Mouse (Mus musculus) C2C12 (cell line): ENCODE measurements around the gene Bcl2l1. TPM values are rescaled to one million over a fixed set of nuclear protein-coding genes. Genes with fewer than 3 reads are reported as not detected.
A peak's percentile ranks its signal among the peaks of the same experiment; 100 is the strongest.

Experiments
- H3K27me3 ChIP-seq: one replicate; pipeline ENCODE4 v1.6.1; 2011; ENCODE audit not compliant: control insufficient read depth, insufficient read depth, insufficient read length
- H3K36me3 ChIP-seq: one replicate; pipeline ENCODE4 v1.6.1; 2011; ENCODE audit not compliant: control insufficient read depth, insufficient read depth
- H3K4me3 ChIP-seq: one replicate; pipeline ENCODE4 v1.5.1; 2011; ENCODE audit warnings: mild to moderate bottlenecking, control low read depth; ENCODE audit not compliant: poor library complexity, insufficient read depth, severe bottlenecking
- H3K79me2 ChIP-seq: one replicate; pipeline ENCODE4 v1.6.1; 2011; ENCODE audit not compliant: control insufficient read depth, insufficient read depth
- H3K79me3 ChIP-seq: one replicate; pipeline ENCODE4 v1.6.1; 2011; ENCODE audit warnings: low read depth, control low read depth
- H3ac ChIP-seq: one replicate; pipeline ENCODE3; 2011; ENCODE audit warnings: low read depth; ENCODE audit not compliant: control insufficient read depth, insufficient read length
- CEBPB ChIP-seq: IDR thresholded peaks from one replicate; pipeline ENCODE4 v1.6.1; 2011; ENCODE audit warnings: low read depth, mild to moderate bottlenecking, control low read depth, moderate library complexity
- CTCF ChIP-seq: IDR thresholded peaks from one replicate; pipeline ENCODE4 v1.5.1; 2011; ENCODE audit not compliant: control insufficient read depth, insufficient read depth, insufficient read length
- FOSL1 ChIP-seq: IDR thresholded peaks from one replicate; pipeline ENCODE4 v1.8.0; 2011; ENCODE audit warnings: mild to moderate bottlenecking, low read length; ENCODE audit not compliant: poor library complexity, insufficient read depth, severe bottlenecking
- MAX ChIP-seq: IDR thresholded peaks from one replicate; pipeline ENCODE4 v1.6.1; 2011; ENCODE audit warnings: mild to moderate bottlenecking, control low read depth
- MYOD1 ChIP-seq: IDR thresholded peaks from one replicate; pipeline ENCODE4 v1.6.1; 2011; ENCODE audit warnings: low read depth; ENCODE audit not compliant: control insufficient read depth, insufficient read length
- MYOG ChIP-seq: IDR thresholded peaks from one replicate; pipeline ENCODE4 v1.6.1; 2011; ENCODE audit not compliant: control insufficient read depth, insufficient read length; ENCODE audit errors: extremely low read depth
- USF1 ChIP-seq: IDR thresholded peaks from one replicate; pipeline ENCODE4 v1.6.1; 2011; ENCODE audit warnings: low read depth, mild to moderate bottlenecking, control low read depth, moderate library complexity
- polyA plus RNA-seq: library from polyadenylated mRNA; unstranded; fragments of >200 nt; fragmentation: generic; extraction: Trizol; gene quantifications from one replicate; pipeline ENCODE4 v1.2.1, GENCODE M21; 2012; ENCODE audit warnings: missing spikeins

Bcl2l1 gene
- polyA plus RNA-seq, 1 experiment, result 67.3 TPM

GRCm38 (mm10) chr2:152800762-152801113 is 30.8 kb downstream of the Bcl2l1 start:
- H3K4me3 ChIP-seq, result no peak overlapping the region
- H3ac ChIP-seq, result no peak overlapping the region
- peaks cover 29% of the 10 kb centered on the region for H3K36me3 ChIP-seq
- no peak for TF ChIP-seq CTCF
- no peak for TF ChIP-seq MYOD1
- TF ChIP-seq MYOG, result no peak
- TF ChIP-seq MAX, result no peak
- TF ChIP-seq CEBPB, result no peak
- TF ChIP-seq USF1, result no peak
- no peak for TF ChIP-seq FOSL1
- no peaks in the 10 kb centered on the region for H3K27me3 ChIP-seq
- peaks cover 83% of the 10 kb centered on the region for H3K79me3 ChIP-seq
- peaks cover 99% of the 10 kb centered on the region for H3K79me2 ChIP-seq

- TF ChIP-seq MYOD1, result no peak
- Histone ChIP-seq H3K79me2 (peaks cover 100% of the 10 kb centered on the region), H3K27me3 (no peaks in the 10 kb centered on the region), H3K79me3 (peaks cover 86% of the 10 kb centered on the region), H3K4me3 (no peak overlapping the region), H3K36me3 (peaks cover 29% of the 10 kb centered on the region), H3ac (no peak overlapping the region)
These were observed 31.4 kb downstream of the Bcl2l1 start for GRCm38 (mm10) chr2:152799954-152800761.

- H3K27me3 ChIP-seq, result no peaks in the 10 kb centered on the region
- peaks cover 100% of the 10 kb centered on the region for H3K79me2 ChIP-seq
- peaks cover 83% of the 10 kb centered on the region for H3K79me3 ChIP-seq
- H3K4me3 ChIP-seq, result no peak overlapping the region
- no peak for TF ChIP-seq MYOD1
- H3K36me3 ChIP-seq, result peaks cover 29% of the 10 kb centered on the region
- no peak overlapping the region for H3ac ChIP-seq
These were observed 33.9 kb downstream of the Bcl2l1 start for GRCm38 (mm10) chr2:152797589-152797988.

- peaks cover 34% of the 10 kb centered on the region for H3K36me3 ChIP-seq
- peaks cover 76% of the 10 kb centered on the region for H3K79me3 ChIP-seq
- H3K79me2 ChIP-seq, result peaks cover 98% of the 10 kb centered on the region
- TF ChIP-seq FOSL1 (no peak), CTCF (no peak), MAX (no peak), USF1 (no peak), CEBPB (no peak), MYOD1 (no peak), MYOG (no peak)
- no peaks in the 10 kb centered on the region for H3K27me3 ChIP-seq
- H3ac ChIP-seq, result no peak overlapping the region
- H3K4me3 ChIP-seq, result no peak overlapping the region
These were observed 37.2 kb downstream of the Bcl2l1 start for GRCm38 (mm10) chr2:152794281-152794827.

- TF ChIP-seq USF1, result no peak
- no peak for TF ChIP-seq CTCF
- no peak for TF ChIP-seq MYOG
- TF ChIP-seq MYOD1, result no peak
- no peak for TF ChIP-seq FOSL1
- no peak for TF ChIP-seq CEBPB
- TF ChIP-seq MAX, result no peak
- Histone ChIP-seq H3ac (no peak overlapping the region), H3K36me3 (peaks cover 31% of the 10 kb centered on the region), H3K4me3 (no peak overlapping the region), H3K79me2 (peaks cover 97% of the 10 kb centered on the region), H3K79me3 (peaks cover 67% of the 10 kb centered on the region), H3K27me3 (no peaks in the 10 kb centered on the region)
These were observed 38.1 kb downstream of the Bcl2l1 start for GRCm38 (mm10) chr2:152793381-152793780.

GRCm38 (mm10) chr2:152792461-152792860 is 39.1 kb downstream of the Bcl2l1 start:
- peaks cover 31% of the 10 kb centered on the region for H3K36me3 ChIP-seq
- TF ChIP-seq MAX, result peak; percentile 30
- TF ChIP-seq MYOG, result no peak
- TF ChIP-seq CEBPB, result peak; percentile 99
- no peak overlapping the region for H3K4me3 ChIP-seq
- H3ac ChIP-seq, result no peak overlapping the region
- no peaks in the 10 kb centered on the region for H3K27me3 ChIP-seq
- peaks cover 97% of the 10 kb centered on the region for H3K79me2 ChIP-seq
- H3K79me3 ChIP-seq, result peaks cover 69% of the 10 kb centered on the region
